Mouse (Mus musculus) megakaryocyte-erythroid progenitor cell, adult 5 weeks (primary cell): ENCODE data around the gene Olfr1346. TPM values are rescaled to one million over a fixed set of nuclear protein-coding genes. Genes with fewer than 3 reads are reported as not detected.

Experiments used
- polyA plus RNA-seq: library from polyadenylated mRNA; stranded (reverse); fragments of >175 nt; gene quantifications from 2 replicates; pipeline ENCODE4 v1.2.3, GENCODE M21; 2012

Gene Olfr1346
- not detected in 2 replicates for polyA plus RNA-seq

GRCm38 (mm10) chr7:6466951-6467350 lies at the start of gene Olfr1346:
TSS of gene Olfr1346 (plus strand) at chr7:6467101.

GRCm38 (mm10) chr7:6438388-6438787 lies 28.5 kb upstream of the Olfr1346 start, which contains the start of gene Olfr1344:
TSS of gene Olfr1344 (plus strand) at chr7:6438688.

GRCm38 (mm10) chr7:6455868-6456267 lies 11.0 kb upstream of the Olfr1346 start, which contains the start of gene Olfr1336:
TSS of gene Olfr1336 (plus strand) at chr7:6456168.

GRCm38 (mm10) chr7:6486841-6487240 lies 19.9 kb downstream of the Olfr1346 start, which contains the start of gene Olfr5:
TSS of gene Olfr5 (minus strand) at chr7:6486941.

GRCm38 (mm10) chr7:6499655-6500054 lies 32.8 kb downstream of the Olfr1346 start, which contains the start of gene Olfr1347:
TSS of gene Olfr1347 (minus strand) at chr7:6499755.

GRCm38 (mm10) chr7:6508648-6509047 lies 41.7 kb downstream of the Olfr1346 start, which contains the start of gene Olfr1348:
TSS of gene Olfr1348 (minus strand) at chr7:6508748.

GRCm38 (mm10) chr7:6522850-6523249 lies 55.9 kb downstream of the Olfr1346 start, which contains the start of gene Olfr1349:
TSS of gene Olfr1349 (minus strand) at chr7:6522950.

Other genes with a start within 250 kb of the Olfr1346 start
- gene Zscan5b, start 244.8 kb upstream of the Olfr1346 start, polyA plus RNA-seq = not detected in 2 replicates
- not detected in 2 replicates for gene Epp13, start 214.4 kb upstream of the Olfr1346 start, polyA plus RNA-seq
- 0.19 and 0.44 TPM in 2 replicates for gene Zfp667, start 180.5 kb upstream of the Olfr1346 start, polyA plus RNA-seq
- gene Zfp583, start 135.8 kb upstream of the Olfr1346 start, polyA plus RNA-seq = 1.9 and 2.0 TPM in 2 replicates
- gene Gm3854, start 123.3 kb upstream of the Olfr1346 start, polyA plus RNA-seq = not detected in 2 replicates
- 0.02 and 0.08 TPM in 2 replicates for gene Zfp78, start 103.8 kb upstream of the Olfr1346 start, polyA plus RNA-seq
- gene Zfp28, start 83.8 kb upstream of the Olfr1346 start, polyA plus RNA-seq = 0.83 and 1.3 TPM in 2 replicates
- gene Smim17, start 68.4 kb upstream of the Olfr1346 start, polyA plus RNA-seq = not detected in 2 replicates
- not detected in 2 replicates for gene Gm20715, start 56.8 kb upstream of the Olfr1346 start, polyA plus RNA-seq
- gene Olfr1344, start 28.4 kb upstream of the Olfr1346 start, polyA plus RNA-seq = not detected in 2 replicates
- gene Olfr1336, start 10.9 kb upstream of the Olfr1346 start, polyA plus RNA-seq = 0.03 TPM in 1 of 2 replicates, not detected in the other
- gene Olfr5, start 19.8 kb downstream of the Olfr1346 start, polyA plus RNA-seq = not detected in 2 replicates
- not detected in 2 replicates for gene Olfr1347, start 32.7 kb downstream of the Olfr1346 start, polyA plus RNA-seq
- gene Olfr1348, start 41.6 kb downstream of the Olfr1346 start, polyA plus RNA-seq = not detected in 2 replicates
- not detected in 2 replicates for gene Olfr1349, start 55.8 kb downstream of the Olfr1346 start, polyA plus RNA-seq
- not detected in 2 replicates for gene Olfr1350, start 97.7 kb downstream of the Olfr1346 start, polyA plus RNA-seq
- gene Zim1, start 229.3 kb downstream of the Olfr1346 start, polyA plus RNA-seq = not detected in 2 replicates